Mouse (Mus musculus) kidney, adult 9 months (tissue): ENCODE measurements at regions not wholly inside any gene's neighbourhood (a gene's known extent, or its start where the extent isn't known, plus 50 kb on each side); places are given as distances from the start of the nearest gene placed in this dataset.
A peak's percentile ranks its signal among the peaks of the same experiment; 100 is the strongest.

ENCODE experiments used
- DNase-seq: peaks from one replicate; pipeline ENCODE4 v3.0.0; 2022

- no peak for DNase-seq
These were observed 51.4 kb upstream of the Nabp1 start for GRCm38 (mm10) chr1:51529653-51530052.

GRCm38 (mm10) chr1:51528671-51529070 lies 50.4 kb upstream of the Nabp1 start:
- peak; percentile 48 for DNase-seq
